Mouse (Mus musculus): ENCODE results near the gene 2900026A02Rik.

DNA sequence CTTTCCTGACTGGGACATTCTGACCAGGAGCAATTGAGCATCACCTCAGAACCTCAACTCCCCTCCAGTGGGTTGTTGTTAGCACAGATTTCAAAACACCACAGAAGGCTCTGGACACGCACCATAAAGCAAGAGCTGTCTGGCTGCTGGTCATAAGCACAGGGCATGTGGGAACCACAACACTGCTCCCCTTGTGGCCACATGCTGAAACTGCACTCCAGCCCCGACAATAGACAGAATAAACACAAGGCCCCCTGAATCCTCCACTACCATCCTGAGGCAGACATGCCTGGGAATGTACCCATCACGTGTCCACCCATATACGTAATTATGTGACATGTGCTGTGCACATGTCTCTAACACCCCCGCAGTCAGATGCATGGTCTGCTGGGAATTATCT lies 129.9 kb downstream of the 2900026A02Rik start:
- TF ChIP-seq CTCF (IDR thresholded peaks at IDR 0.05; ENCODE audit: low read depth, low read length), result peak; percentile 78
- no peak for TF ChIP-seq POLR2A (IDR thresholded peaks at IDR 0.05; ENCODE audit: extremely low read depth, insufficient read depth, low read length)
